Mouse (Mus musculus) urinary bladder, adult 18-20 months (tissue): Measurements from ENCODE around the gene Mpv17l2.

ENCODE experiments used
- DNase-seq, 2 experiments: peaks; one replicate each; pipeline ENCODE4 v3.0.0; 2022; ENCODE audit warnings: low spot score in 2 of 2, mixed read lengths in 2 of 2

Gene Mpv17l2

GRCm38 (mm10) chr8:70752000-70752764 is 8.6 kb downstream of the Mpv17l2 start:
- DNase-seq = no peak

- DNase-seq = no peak
These were observed 10.5 kb downstream of the Mpv17l2 start for GRCm38 (mm10) chr8:70750128-70750680.

GRCm38 (mm10) chr8:70749097-70749674 is 11.6 kb downstream of the Mpv17l2 start:
- DNase-seq = no peak

- no peak for DNase-seq
These were observed 12.3 kb downstream of the Mpv17l2 start for GRCm38 (mm10) chr8:70748246-70749096.

- no peak for DNase-seq
These were observed 13.4 kb downstream of the Mpv17l2 start for GRCm38 (mm10) chr8:70747211-70747890.

- no peak for DNase-seq
These were observed 14.1 kb downstream of the Mpv17l2 start for GRCm38 (mm10) chr8:70746676-70747075.

- DNase-seq = no peak
These were observed 15.0 kb downstream of the Mpv17l2 start for GRCm38 (mm10) chr8:70745691-70746220.

- no peak for DNase-seq
These were observed 15.9 kb downstream of the Mpv17l2 start for GRCm38 (mm10) chr8:70744806-70745205.

GRCm38 (mm10) chr8:70743656-70744590 is 16.8 kb downstream of the Mpv17l2 start:
- DNase-seq = no peak

GRCm38 (mm10) chr8:70742981-70743655 is 17.6 kb downstream of the Mpv17l2 start:
- no peak for DNase-seq

- DNase-seq = no peak
These were observed 18.6 kb downstream of the Mpv17l2 start for GRCm38 (mm10) chr8:70742176-70742575.

- DNase-seq = no peak
These were observed 19.1 kb downstream of the Mpv17l2 start for GRCm38 (mm10) chr8:70741661-70742060.

- no peak for DNase-seq
These were observed 22.5 kb downstream of the Mpv17l2 start for GRCm38 (mm10) chr8:70738211-70738610.

- no peak for DNase-seq
These were observed 23.0 kb downstream of the Mpv17l2 start for GRCm38 (mm10) chr8:70737705-70738104.

GRCm38 (mm10) chr8:70730956-70731355 is 29.8 kb downstream of the Mpv17l2 start:
- no peak for DNase-seq

- no peak for DNase-seq
These were observed 30.8 kb downstream of the Mpv17l2 start for GRCm38 (mm10) chr8:70729808-70730475.

- no peak for DNase-seq
These were observed 34.0 kb downstream of the Mpv17l2 start for GRCm38 (mm10) chr8:70726721-70727120.

- DNase-seq = no peak
These were observed 34.8 kb downstream of the Mpv17l2 start for GRCm38 (mm10) chr8:70725792-70726447.
